ENCODE assay signal across 17 mouse cellular contexts in the genomic region with DNA sequence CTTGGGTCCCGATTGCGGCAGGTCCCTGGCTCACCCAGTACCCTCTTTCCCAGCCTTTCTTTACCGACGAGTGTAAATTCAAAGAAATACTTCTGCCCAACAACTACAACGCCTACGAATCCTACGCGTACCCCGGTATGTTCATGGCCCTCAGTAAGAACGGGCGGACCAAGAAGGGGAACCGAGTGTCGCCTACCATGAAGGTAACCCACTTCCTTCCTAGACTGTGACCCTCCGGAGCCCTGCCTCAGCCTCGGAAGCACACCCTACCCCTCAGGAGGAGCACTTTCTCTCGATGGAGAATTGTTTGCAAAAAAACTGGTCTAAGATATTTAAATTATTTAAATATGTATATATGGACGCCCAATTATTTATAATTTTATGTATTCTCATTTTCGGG. TPM values are rescaled to one million over a fixed set of nuclear protein-coding genes. Genes with fewer than 3 reads are reported as not detected.
"Had no signal": no experiment of that assay in that cellular context is flagged by ENCODE, and none has a peak within 500 bp of the region (broad histone marks: within the 10 kb centered on the region; RNA-seq: fewer than 3 reads in every experiment).

No protein-coding gene starts in this region.

- H3K4me1 ChIP-seq: liver, embryonic 13.5 days had no signal

- H3K4me3 ChIP-seq: limb, embryonic 15.5 days; liver, embryonic 13.5 days had no signal

- H3K9ac ChIP-seq: limb, embryonic 15.5 days; liver, embryonic 13.5 days; liver, postnatal 0 days; lung, embryonic 15.5 days; midbrain, embryonic 13.5 days had no signal

- H3K9me3 ChIP-seq: limb, embryonic 15.5 days; liver, embryonic 13.5 days; lung, embryonic 15.5 days; midbrain, embryonic 13.5 days had no signal

- DNase-seq: kidney, adult 8-10 months; kidney, postnatal 25 days; layer of hippocampus, postnatal 36 days; liver, embryonic 13.5 days; liver, postnatal 0 days; lung, postnatal 14 days; thymus, adult 18-20 months; thymus, postnatal 14 days had no signal

- ATAC-seq: liver, postnatal 0 days; midbrain, embryonic 13.5 days had no signal

- H3K4me2 ChIP-seq: limb, embryonic 15.5 days; liver, embryonic 13.5 days had no signal

- H3K27ac ChIP-seq: limb, embryonic 15.5 days; liver, embryonic 13.5 days; lung, embryonic 15.5 days; macrophage; midbrain, embryonic 13.5 days had no signal

- H3K36me3 ChIP-seq: limb, embryonic 15.5 days; liver, embryonic 13.5 days; lung, embryonic 15.5 days; midbrain, embryonic 13.5 days had no signal

RNA-seq across cellular contexts. Expression of gene Fgf4, which starts 15.5 kb away (rescaled TPM):
- total RNA-seq: layer of hippocampus, postnatal 36 days; left cerebral cortex, postnatal 4 days; midbrain, postnatal 0 days had no signal
- polyA plus RNA-seq: kidney, embryonic 16.5 days; liver, embryonic 13.5 days; liver, postnatal 0 days; lung, embryonic 15.5 days; macrophage; midbrain, embryonic 13.5 days; midbrain, postnatal 0 days; stomach, embryonic 14.5 days had no signal

RNA-seq across cellular contexts. Expression of gene Fgf3, which starts 24.8 kb away (rescaled TPM):
- total RNA-seq: layer of hippocampus, postnatal 36 days had no signal
- polyA plus RNA-seq: liver, postnatal 0 days; lung, embryonic 15.5 days; macrophage; stomach, embryonic 14.5 days had no signal

RNA-seq across cellular contexts. Expression of gene Fgf15, which starts 33.6 kb away (rescaled TPM):
- total RNA-seq: layer of hippocampus, postnatal 36 days; neutrophil, adult 5-6 weeks had no signal
- polyA plus RNA-seq: limb, embryonic 15.5 days; liver, postnatal 0 days; lung, embryonic 15.5 days; macrophage; stomach, embryonic 14.5 days had no signal
